Mouse (Mus musculus): ENCODE measurements around the gene Rtcb.

GRCm38 (mm10) chr10:85927676-85928445 lies 29.8 kb downstream of the Rtcb start, which contains the start of gene Ascl4:
- TF ChIP-seq GATA1 (IDR thresholded peaks at IDR 0.05; ENCODE audit: borderline replicate concordance, low read length) (no peak), FLI1 (IDR thresholded peaks at IDR 0.05; ENCODE audit: low read length) (no peak)

All from megakaryocyte, embryonic 14.5 days (primary cell).